Mouse (Mus musculus) urinary bladder, postnatal 10 days (tissue): ENCODE results near the gene Dcpp2.
"Not testable (repeated sequence)": the region's sequence is repeated elsewhere in the genome, so short reads cannot be mapped to it uniquely, and the experiment has no call there.

Experiments
- DNase-seq: peaks from one replicate; pipeline ENCODE4 v3.0.0; 2022; ENCODE audit warnings: low spot score

Gene Dcpp2

DNA sequence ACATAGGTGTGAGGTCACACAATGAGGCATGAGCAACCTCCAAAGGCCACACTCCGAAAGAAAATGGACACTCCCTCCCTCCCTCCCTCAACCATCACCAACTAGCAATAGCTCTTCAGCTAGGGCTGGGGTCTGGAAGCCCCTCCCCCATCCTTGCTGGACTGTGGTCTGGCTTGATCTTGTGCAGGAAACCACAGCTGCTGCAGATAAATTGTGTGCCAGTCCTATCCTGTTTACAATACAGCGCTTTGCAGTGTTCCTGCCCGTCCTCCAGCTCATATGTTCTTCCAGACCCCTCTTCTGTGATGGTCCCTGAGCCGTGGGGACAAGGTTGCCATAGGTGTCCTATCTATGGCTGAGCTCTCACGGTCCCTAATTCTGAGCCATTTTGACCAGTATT lies 50.5 kb downstream of the Dcpp2 start:
- DNase-seq, result no peak

GRCm38 (mm10) chr17:23941372-23941771 lies 60.7 kb downstream of the Dcpp2 start, which contains the start of gene Sbp:
Gene Sbp (plus strand): TSS chr17:23941672.
- DNase-seq, result no peak

GRCm38 (mm10) chr17:23947486-23947885 lies 66.8 kb downstream of the Dcpp2 start:
- DNase-seq, result not testable (repeated sequence)

- DNase-seq, result no peak
Measured at GRCm38 (mm10) chr17:23949068-23949467, 68.4 kb downstream of the Dcpp2 start.
